Mouse (Mus musculus) lung, postnatal 10 days (tissue): ENCODE measurements around the gene Clspn.
A peak's percentile ranks its signal among the peaks of the same experiment; 100 is the strongest.
"Not testable (repeated sequence)": the region's sequence is repeated elsewhere in the genome, so short reads cannot be mapped to it uniquely, and the experiment has no call there.

Experiments
- DNase-seq: peaks from one replicate; pipeline ENCODE4 v3.0.0; 2021

The Clspn gene

DNA sequence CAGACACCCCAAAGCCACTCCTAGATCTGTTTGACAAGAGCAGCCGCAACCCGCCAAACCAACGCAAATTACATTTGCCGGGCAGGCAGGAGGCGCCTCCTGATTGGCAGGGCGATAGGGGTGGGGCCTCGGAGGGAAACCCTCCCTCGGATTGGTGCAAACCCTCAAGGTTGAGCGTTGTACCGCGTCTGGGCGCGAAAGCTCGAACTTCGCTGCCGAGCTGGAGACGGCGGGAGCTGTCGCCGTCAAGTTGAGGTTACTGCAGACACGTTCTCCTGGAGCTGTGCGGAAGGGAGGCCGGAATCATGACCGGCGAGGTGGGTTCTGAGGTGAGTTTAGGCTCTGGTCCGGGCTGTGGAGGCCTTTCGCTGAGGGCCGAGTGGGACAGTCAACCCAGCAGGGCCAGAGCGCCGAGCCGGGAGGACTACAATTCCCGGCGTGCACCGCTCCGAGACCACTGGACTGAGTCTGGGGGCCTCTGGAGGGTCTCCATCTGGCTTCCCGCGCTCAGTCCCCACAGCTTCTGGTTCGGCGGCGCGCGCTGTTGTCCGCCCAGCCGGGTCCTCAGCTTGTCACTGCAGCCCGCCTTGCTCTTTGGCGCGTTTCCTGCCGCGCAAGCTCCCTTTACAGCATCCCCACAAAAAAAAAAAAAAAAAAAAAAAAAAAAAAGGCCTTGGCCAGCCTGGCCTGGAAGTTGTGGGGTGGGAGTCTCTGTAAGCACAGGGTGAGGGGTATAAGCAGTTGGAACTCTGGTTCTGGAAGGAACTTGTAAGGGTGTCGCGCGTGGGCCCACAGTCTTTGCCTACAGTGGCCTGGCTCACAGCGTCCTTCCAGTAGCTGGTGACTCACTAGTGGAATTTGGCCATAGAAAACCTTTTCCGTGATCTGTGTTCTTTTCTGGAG lies at the start of gene Clspn:
Gene Clspn (plus strand): TSS at position 127 of the 903 bp plus-strand sequence.
- DNase-seq = peak; percentile 95

- DNase-seq = no peak
Measured at GRCm38 (mm10) chr4:126508110-126508899, 48.4 kb upstream of the Clspn start.

DNA sequence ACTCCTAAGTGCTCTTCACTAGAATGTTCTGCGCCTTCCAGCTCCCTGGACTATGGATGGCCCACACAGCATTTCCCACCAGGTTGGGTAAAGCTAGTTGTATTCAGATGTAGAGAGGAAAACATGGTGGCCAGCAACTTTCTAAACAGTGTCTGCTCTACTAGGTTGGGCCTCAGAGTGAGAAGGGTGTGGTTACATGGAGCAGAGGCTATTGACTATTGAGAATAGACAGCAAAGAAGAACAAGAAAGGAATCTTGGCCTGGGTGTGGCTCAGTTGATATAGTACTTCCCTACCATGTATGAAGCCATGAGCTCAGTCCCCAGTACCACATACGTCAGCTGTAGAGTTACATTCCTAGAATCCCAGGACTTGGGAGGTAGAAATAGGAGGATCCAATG lies 47.7 kb upstream of the Clspn start:
- DNase-seq = no peak

GRCm38 (mm10) chr4:126511013-126511412 lies 45.7 kb upstream of the Clspn start:
- DNase-seq = no peak

- peak; percentile 62 for DNase-seq
Measured at GRCm38 (mm10) chr4:126512308-126513066, 44.2 kb upstream of the Clspn start.

- DNase-seq = peak; percentile 76
Measured at GRCm38 (mm10) chr4:126526164-126526563, 30.6 kb upstream of the Clspn start.

DNA sequence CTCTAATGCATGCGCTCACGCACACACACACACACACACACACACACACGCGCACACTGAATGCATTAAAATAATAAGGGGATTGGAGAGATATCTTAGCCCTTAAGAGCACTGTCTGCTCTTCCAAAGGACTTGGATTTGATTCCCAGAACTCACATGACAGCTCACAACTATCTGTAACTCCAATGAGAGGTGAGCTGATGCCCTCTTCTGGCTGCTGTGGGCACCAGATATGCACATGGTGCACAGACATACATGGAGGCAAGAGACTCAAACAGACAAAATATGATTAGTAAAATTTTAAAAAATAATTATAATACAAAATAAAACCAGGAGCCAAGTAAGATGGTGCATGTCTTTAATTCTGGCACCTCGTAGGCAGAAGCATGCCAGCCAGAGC lies 29.9 kb upstream of the Clspn start:
- no peak for DNase-seq

DNA sequence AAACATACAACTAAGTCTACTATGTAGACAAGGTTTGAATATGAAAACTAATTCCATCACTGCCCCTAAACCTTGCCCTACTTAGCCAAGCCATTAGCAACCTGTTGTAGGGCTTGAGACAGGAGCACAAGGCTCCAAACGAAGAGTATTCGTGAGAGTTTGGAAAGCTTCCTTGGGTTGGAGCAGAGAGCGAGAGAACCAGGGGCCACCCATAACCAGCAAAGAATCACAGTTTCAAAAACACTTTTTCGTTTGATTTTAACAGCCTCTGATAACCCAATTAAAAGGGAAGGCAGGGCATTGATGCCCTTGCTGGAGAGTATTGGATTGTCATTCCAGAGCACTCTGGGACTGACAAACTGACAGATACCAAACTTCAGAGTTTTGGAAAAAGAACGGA lies 24.4 kb upstream of the Clspn start:
- DNase-seq = no peak

GRCm38 (mm10) chr4:126532827-126533728 lies 23.7 kb upstream of the Clspn start, which contains the start of gene Ago4:
Gene Ago4, minus strand, starts transcription at chr4:126533472.
- peak; percentile 76 for DNase-seq

DNA sequence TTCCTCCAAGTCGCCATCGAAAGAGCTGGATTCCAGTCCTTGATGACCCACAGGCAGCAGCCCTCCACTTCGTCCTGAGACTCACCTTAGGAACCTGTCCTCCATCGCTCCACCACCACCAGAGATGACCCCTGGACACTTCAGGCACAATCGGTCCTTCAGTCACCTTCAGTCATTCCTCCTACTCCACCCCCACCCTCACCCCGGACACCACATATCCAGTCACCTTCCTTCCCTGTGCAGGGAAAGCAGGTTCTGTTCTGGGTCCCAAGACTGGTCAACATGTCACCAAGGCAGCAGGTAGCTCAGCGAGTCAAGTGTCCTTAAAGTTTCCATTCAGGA lies 23.0 kb upstream of the Clspn start:
- no peak for DNase-seq

DNA sequence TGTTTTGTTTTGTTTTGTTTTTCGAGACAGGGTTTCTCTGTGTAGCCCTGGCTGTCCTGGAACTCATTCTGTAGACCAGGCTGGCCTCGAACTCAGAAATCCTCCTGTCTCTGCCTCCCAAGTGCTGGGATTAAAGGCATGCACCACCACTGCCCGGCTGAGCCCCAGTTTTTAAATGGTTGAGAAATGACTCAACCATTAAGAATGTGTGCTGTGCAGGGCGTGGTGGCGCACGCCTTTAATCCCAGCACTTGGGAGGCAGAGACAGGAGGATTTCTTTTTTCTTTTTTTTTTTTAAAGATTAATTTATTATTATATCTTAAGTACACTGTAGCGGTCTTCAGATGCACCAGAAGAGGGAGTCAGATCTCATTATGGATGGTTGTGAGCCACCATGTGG lies 21.1 kb upstream of the Clspn start:
- DNase-seq = not testable (repeated sequence)

DNA sequence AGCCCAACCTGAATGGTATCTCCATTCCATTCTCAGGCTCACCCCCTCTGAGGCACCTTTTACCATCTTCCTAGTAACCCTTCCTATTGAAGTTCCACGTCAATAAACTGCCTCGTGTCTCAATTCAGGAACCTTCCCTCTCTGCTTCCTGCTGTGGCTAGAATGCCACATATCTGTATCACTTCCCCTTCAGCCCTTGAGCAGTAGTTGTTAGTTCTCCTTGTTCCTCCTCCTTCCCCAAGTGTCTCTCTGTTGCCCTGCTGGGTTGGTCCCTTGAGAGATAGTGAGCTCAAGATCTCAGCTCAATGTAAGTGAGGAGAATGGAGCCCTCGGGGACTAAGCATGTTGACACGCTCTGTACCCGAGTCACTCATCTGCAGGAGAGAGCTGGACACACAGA lies 19.9 kb upstream of the Clspn start:
- DNase-seq = no peak

- no peak for DNase-seq
Measured at GRCm38 (mm10) chr4:126540487-126541071, 16.2 kb upstream of the Clspn start.

DNA sequence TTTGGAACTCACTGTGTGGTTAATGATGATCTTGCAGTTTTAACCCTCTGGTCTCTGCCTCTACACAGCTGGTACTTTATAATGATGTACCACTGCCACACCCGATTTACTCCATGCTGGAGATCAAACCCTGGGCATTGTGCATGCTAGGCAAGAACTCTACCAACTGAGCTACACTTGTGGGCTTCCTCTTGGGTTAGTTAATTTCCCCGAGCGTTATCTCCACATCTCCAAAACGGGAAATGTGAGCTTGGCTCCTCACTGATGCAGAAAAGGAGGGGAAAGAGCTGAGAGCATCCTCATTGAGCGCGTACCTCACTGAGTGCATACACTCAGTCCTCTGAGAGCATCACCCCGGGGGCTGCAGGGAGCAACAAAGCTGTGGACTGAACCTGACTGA lies 13.9 kb upstream of the Clspn start:
- no peak for DNase-seq

DNA sequence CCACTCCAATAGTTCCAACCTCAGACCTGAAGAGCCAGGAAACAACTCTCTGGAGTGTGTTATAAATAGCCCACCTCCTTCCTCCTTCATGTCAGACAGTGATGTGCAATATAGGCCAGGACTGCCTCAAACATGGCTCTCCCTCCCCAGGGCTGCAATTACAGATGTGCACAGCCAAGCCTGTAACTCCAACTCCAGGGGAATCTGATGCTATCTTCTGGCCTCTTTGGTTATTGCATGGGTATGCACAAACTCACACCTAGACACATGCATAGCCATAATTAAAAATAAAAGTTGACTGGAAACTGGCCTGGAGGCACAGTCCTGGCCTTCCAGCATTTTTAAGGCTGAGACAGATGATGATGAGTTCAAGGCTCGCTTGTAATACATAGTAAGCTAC lies 11.7 kb upstream of the Clspn start:
- DNase-seq = no peak

DNA sequence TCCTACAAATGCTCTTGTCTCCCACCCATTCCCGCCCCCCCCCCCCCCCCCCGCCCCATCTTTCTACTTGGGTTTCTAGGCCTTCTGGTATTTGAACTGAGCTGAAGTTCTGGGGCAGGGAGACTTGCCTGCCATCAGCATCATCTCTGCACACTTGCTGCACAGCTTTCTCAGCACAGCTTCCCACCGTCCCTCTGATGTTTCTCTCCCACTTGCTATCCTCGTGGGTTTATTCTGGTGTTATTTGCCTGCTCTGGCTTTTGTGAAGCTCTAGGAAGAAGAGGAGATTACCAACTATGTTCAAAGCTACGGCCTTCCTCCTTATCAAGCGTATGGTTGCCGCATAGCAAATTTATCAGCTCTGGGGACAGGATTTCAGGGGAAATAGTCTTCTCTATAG lies 11.0 kb upstream of the Clspn start:
- DNase-seq = no peak

DNA sequence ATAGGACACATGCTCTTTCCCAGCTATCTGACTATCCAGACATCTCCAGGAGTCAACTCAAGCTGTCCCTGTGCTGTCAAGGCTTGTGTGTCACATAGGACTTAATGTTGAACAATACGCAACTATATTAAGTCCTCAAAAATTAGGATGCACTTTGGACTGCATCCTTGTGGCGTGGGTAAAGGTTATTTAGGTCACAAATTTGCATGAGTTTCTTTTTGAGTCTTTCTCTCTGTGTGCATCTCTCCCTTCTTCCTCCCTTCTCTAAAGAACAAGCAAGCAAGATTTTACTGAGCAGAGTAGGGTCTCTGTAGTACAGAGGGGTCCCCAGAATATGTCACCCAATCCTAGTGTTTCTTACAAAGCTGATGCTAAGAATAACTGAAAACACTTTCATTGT lies 10.6 kb upstream of the Clspn start:
- no peak for DNase-seq

GRCm38 (mm10) chr4:126552136-126552535 lies 4.6 kb upstream of the Clspn start:
- no peak for DNase-seq

DNA sequence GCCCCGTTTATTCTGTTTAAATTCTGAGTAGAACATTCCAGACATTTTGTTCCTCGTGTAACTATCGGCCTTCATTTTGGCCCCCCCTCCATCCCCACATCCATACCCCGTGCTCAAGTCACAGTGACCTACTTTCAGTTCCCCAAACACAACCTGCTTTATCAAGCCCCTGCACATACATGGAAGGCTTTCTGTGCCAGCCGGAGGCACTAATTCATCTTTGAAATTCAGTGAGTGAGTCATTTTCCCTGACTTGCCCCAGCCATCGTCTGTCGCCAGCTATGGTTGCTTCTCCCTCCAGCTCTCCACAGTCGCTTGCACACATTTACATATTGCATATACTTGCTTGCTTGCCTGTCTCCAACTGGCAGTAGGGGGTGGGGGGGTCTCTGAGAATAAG lies 3.6 kb upstream of the Clspn start:
- no peak for DNase-seq

DNA sequence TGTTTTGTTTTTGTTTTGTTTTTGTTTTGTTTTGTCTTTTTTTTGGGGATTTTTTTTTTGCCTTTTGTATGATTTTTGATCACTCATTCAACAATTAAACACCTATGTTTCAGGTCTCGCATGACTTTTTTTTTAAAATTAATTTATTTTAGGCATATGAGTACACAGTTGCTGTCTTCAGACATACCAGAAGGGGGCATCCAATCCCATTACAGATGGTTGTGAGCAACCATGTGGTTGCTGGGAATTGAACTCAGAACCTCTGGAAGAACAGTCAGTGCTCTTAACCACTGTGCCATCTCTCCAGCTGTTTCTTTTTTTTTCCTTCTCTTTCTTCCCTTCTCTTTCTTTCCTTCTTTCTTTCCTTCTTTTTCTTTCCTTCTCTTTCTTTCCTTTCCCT lies 3.0 kb upstream of the Clspn start:
- no peak for DNase-seq

DNA sequence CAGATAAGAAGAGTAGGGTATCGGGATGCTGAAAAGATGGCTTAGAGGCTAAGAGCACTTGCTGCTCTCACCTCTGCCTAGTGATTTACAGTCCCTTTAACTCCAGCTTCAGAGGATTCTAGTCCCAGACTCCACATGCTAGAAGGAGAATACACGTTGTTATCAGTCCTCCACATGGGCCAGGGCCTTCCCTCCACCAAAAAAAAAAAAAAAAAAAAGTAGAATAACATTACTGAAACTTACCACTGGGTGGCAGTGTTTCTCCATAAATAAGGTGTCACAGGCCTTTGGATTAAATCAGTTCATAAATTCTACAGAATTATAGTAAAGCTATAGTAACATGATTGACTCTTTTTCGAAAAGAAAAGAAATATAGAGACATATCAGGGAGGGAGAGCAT lies 2.3 kb upstream of the Clspn start:
- DNase-seq = peak; percentile 31

DNA sequence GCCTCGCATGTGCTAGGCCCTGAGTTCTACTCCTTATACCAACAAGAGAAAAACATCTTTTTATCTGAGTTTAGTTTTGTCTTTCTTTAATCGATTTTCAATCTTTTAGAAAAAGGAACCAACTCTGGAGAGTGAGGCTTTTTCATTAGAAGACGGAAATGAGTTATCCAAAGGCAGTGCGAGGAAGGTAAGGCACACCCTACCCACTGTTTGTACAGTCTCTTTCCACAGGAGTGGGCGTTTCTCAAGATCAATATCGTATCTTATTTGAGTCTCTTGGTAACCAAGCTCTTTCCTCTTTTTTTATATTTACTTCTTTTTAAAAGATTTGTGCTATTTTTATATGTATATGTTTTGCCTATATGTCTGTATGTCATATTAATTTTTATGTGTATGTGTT lies 7.1 kb downstream of the Clspn start:
- DNase-seq = no peak
